Mouse (Mus musculus): Measurements from ENCODE around the gene Irf8. TPM values are rescaled to one million over a fixed set of nuclear protein-coding genes. Genes with fewer than 3 reads are reported as not detected.

Irf8 gene
- total RNA-seq, 1 experiment from 2014 or later = 235 TPM

GRCm38 (mm10) chr8:120743898-120744290, 7.7 kb downstream of the Irf8 start:
- peak; percentile 23; the same call in 1 of the 2 replicates for ATAC-seq (replicated peaks; ENCODE audit: insufficient number of reproducible peaks, low FRiP score, low TSS enrichment, poor library complexity, severe bottlenecking)

- ATAC-seq (replicated peaks; ENCODE audit: insufficient number of reproducible peaks, low FRiP score, low TSS enrichment, poor library complexity, severe bottlenecking) = no peak
Observed at GRCm38 (mm10) chr8:120744448-120744847, 8.3 kb downstream of the Irf8 start.

- no peak for ATAC-seq (replicated peaks; ENCODE audit: insufficient number of reproducible peaks, low FRiP score, low TSS enrichment, poor library complexity, severe bottlenecking)
Observed at GRCm38 (mm10) chr8:120745226-120745625, 9.1 kb downstream of the Irf8 start.

GRCm38 (mm10) chr8:120746007-120746701, 10.0 kb downstream of the Irf8 start:
- ATAC-seq (replicated peaks; ENCODE audit: insufficient number of reproducible peaks, low FRiP score, low TSS enrichment, poor library complexity, severe bottlenecking) = no peak

GRCm38 (mm10) chr8:120747286-120747685, 11.1 kb downstream of the Irf8 start:
- ATAC-seq (replicated peaks; ENCODE audit: insufficient number of reproducible peaks, low FRiP score, low TSS enrichment, poor library complexity, severe bottlenecking) = no peak

GRCm38 (mm10) chr8:120750616-120751015, 14.5 kb downstream of the Irf8 start:
- no peak for ATAC-seq (replicated peaks; ENCODE audit: insufficient number of reproducible peaks, low FRiP score, low TSS enrichment, poor library complexity, severe bottlenecking)

- no peak for ATAC-seq (replicated peaks; ENCODE audit: insufficient number of reproducible peaks, low FRiP score, low TSS enrichment, poor library complexity, severe bottlenecking)
Observed at GRCm38 (mm10) chr8:120751226-120752081, 15.3 kb downstream of the Irf8 start.

GRCm38 (mm10) chr8:120752082-120752452, 15.9 kb downstream of the Irf8 start:
- no peak for ATAC-seq (replicated peaks; ENCODE audit: insufficient number of reproducible peaks, low FRiP score, low TSS enrichment, poor library complexity, severe bottlenecking)

- no peak for ATAC-seq (replicated peaks; ENCODE audit: insufficient number of reproducible peaks, low FRiP score, low TSS enrichment, poor library complexity, severe bottlenecking)
Observed at GRCm38 (mm10) chr8:120753476-120753875, 17.3 kb downstream of the Irf8 start.

GRCm38 (mm10) chr8:120755306-120756297, 19.4 kb downstream of the Irf8 start:
- ATAC-seq (replicated peaks; ENCODE audit: insufficient number of reproducible peaks, low FRiP score, low TSS enrichment, poor library complexity, severe bottlenecking) = no peak

- no peak for ATAC-seq (replicated peaks; ENCODE audit: insufficient number of reproducible peaks, low FRiP score, low TSS enrichment, poor library complexity, severe bottlenecking)
Observed at GRCm38 (mm10) chr8:120758005-120758404, 21.8 kb downstream of the Irf8 start.

GRCm38 (mm10) chr8:120759847-120760246, 23.7 kb downstream of the Irf8 start:
- ATAC-seq (replicated peaks; ENCODE audit: insufficient number of reproducible peaks, low FRiP score, low TSS enrichment, poor library complexity, severe bottlenecking) = 0 out of 2 replicates have a peak, but pooled peaks have one; percentile 12

GRCm38 (mm10) chr8:120760341-120761215, 24.4 kb downstream of the Irf8 start:
- 0 out of 2 replicates have a peak, but pooled peaks have one; percentile 29 for ATAC-seq (replicated peaks; ENCODE audit: insufficient number of reproducible peaks, low FRiP score, low TSS enrichment, poor library complexity, severe bottlenecking)

- 0 out of 2 replicates have a peak, but pooled peaks have one; percentile 47 for ATAC-seq (replicated peaks; ENCODE audit: insufficient number of reproducible peaks, low FRiP score, low TSS enrichment, poor library complexity, severe bottlenecking)
Observed at GRCm38 (mm10) chr8:120763267-120763666, 27.1 kb downstream of the Irf8 start.

- ATAC-seq (replicated peaks; ENCODE audit: insufficient number of reproducible peaks, low FRiP score, low TSS enrichment, poor library complexity, severe bottlenecking) = no peak
Observed at GRCm38 (mm10) chr8:120764638-120765037, 28.5 kb downstream of the Irf8 start.

GRCm38 (mm10) chr8:120766622-120767021, 30.5 kb downstream of the Irf8 start:
- ATAC-seq (replicated peaks; ENCODE audit: insufficient number of reproducible peaks, low FRiP score, low TSS enrichment, poor library complexity, severe bottlenecking) = no peak

GRCm38 (mm10) chr8:120768454-120769218, 32.5 kb downstream of the Irf8 start:
- ATAC-seq (replicated peaks; ENCODE audit: insufficient number of reproducible peaks, low FRiP score, low TSS enrichment, poor library complexity, severe bottlenecking) = no peak

Data from monocyte, adult 5-6 weeks (primary cell).